Mouse (Mus musculus): Measurements from ENCODE around the gene Nrp2.

GRCm38 (mm10) chr1:62803544-62803943, 100.5 kb downstream of the Nrp2 start:
- TF ChIP-seq POLR2A (IDR thresholded peaks at IDR 0.05; ENCODE audit: control insufficient read depth, low read depth, low read length) (no peak), CTCF (IDR thresholded peaks at IDR 0.05; ENCODE audit: control insufficient read depth, insufficient read depth, insufficient replicate concordance, low read depth, low read length) (no peak)
